Mouse (Mus musculus): ENCODE results near the gene Slc27a4. TPM values are rescaled to one million over a fixed set of nuclear protein-coding genes. Genes with fewer than 3 reads are reported as not detected.
"Not testable (repeated sequence)": the region's sequence is repeated elsewhere in the genome, so short reads cannot be mapped to it uniquely, and the experiment has no call there.

Slc27a4 gene
- polyA plus RNA-seq, 1 experiment, result 90.6 TPM

GRCm38 (mm10) chr2:29773323-29773722 is 29.1 kb upstream of the Slc27a4 start:
- Histone ChIP-seq H3K27ac (ENCODE audit: insufficient read depth, low read length) (no peak overlapping the region), H3K4me3 (replicated peaks; ENCODE audit: insufficient read depth, low read depth, low read length) (no peak overlapping the region), H3K27me3 (ENCODE audit: control insufficient read depth, insufficient read depth, low read length) (no peaks in the 10 kb centered on the region), H3K4me1 (ENCODE audit: control insufficient read depth, insufficient read depth, low read length) (no peaks in the 10 kb centered on the region)
- DNase-seq, result no peak
- TF ChIP-seq POLR2A (IDR thresholded peaks at IDR 0.05; ENCODE audit: borderline replicate concordance, insufficient read depth, low read length), result no peak
- 91% methylated on average over 4 of the region's 4 CpGs for WGBS

- not testable (repeated sequence) for DNase-seq; H3K27me3 ChIP-seq (ENCODE audit: control insufficient read depth, insufficient read depth, low read length); H3K4me1 ChIP-seq (ENCODE audit: control insufficient read depth, insufficient read depth, low read length); H3K27ac ChIP-seq (ENCODE audit: insufficient read depth, low read length); H3K4me3 ChIP-seq (replicated peaks; ENCODE audit: insufficient read depth, low read depth, low read length)
- WGBS, result 94% methylated on average over 2 of the region's 2 CpGs
Measured at GRCm38 (mm10) chr2:29781256-29781655, 21.2 kb upstream of the Slc27a4 start.

- TF ChIP-seq POLR2A (IDR thresholded peaks at IDR 0.05; ENCODE audit: borderline replicate concordance, insufficient read depth, low read length) (no peak), CTCF (IDR thresholded peaks at IDR 0.05; ENCODE audit: borderline replicate concordance, insufficient read depth, low read depth, low read length) (no peak)
- Histone ChIP-seq H3K4me3 (replicated peaks; ENCODE audit: insufficient read depth, low read depth, low read length) (no peak overlapping the region), H3K27me3 (ENCODE audit: control insufficient read depth, insufficient read depth, low read length) (no peaks in the 10 kb centered on the region), H3K4me1 (ENCODE audit: control insufficient read depth, insufficient read depth, low read length) (peaks cover 4% of the 10 kb centered on the region; the same call in 1 of the 2 replicates), H3K27ac (ENCODE audit: insufficient read depth, low read length) (no peak overlapping the region)
- WGBS, result 84% methylated on average over 4 of the region's 4 CpGs
- no peak for DNase-seq
Measured at GRCm38 (mm10) chr2:29784290-29784689, 18.1 kb upstream of the Slc27a4 start.

- WGBS, result 2% methylated on average over 31 of the region's 31 CpGs
- peak; percentile 90 to 93 for DNase-seq
Measured at GRCm38 (mm10) chr2:29787104-29787917, 15.1 kb upstream of the Slc27a4 start, which contains the start of gene Coq4. TSS of gene Coq4 (plus strand) at chr2:29787493.

GRCm38 (mm10) chr2:29787937-29788681 is 14.3 kb upstream of the Slc27a4 start, which contains the start of gene Trub2:
TSS of gene Trub2 (minus strand) at chr2:29788502.
- Histone ChIP-seq H3K4me3 (replicated peaks; ENCODE audit: insufficient read depth, low read depth, low read length) (peak within 1 kb of the TSS; percentile 97), H3K27me3 (ENCODE audit: control insufficient read depth, insufficient read depth, low read length) (no peaks in the 10 kb centered on the region), H3K4me1 (ENCODE audit: control insufficient read depth, insufficient read depth, low read length) (peaks cover 4% of the 10 kb centered on the region; the same call in 1 of the 2 replicates), H3K27ac (ENCODE audit: insufficient read depth, low read length) (peak within 1 kb of the TSS; percentile 26; the same call in 1 of the 2 replicates)
- TF ChIP-seq CTCF (IDR thresholded peaks at IDR 0.05; ENCODE audit: borderline replicate concordance, insufficient read depth, low read depth, low read length) (no peak), POLR2A (IDR thresholded peaks at IDR 0.05; ENCODE audit: borderline replicate concordance, insufficient read depth, low read length) (peak; percentile 60)
- DNase-seq, result peak; percentile 89
- WGBS, result under 1% methylated on average over 45 of the region's 45 CpGs

More at GRCm38 (mm10) chr2:29787104-29787917, 15.1 kb upstream of the Slc27a4 start, which contains the start of gene Coq4:
- Histone ChIP-seq H3K27ac (ENCODE audit: insufficient read depth, low read length) (peak within 1 kb of the TSS; percentile 26; the same call in 1 of the 2 replicates), H3K4me3 (replicated peaks; ENCODE audit: insufficient read depth, low read depth, low read length) (peak within 1 kb of the TSS; percentile 97), H3K4me1 (ENCODE audit: control insufficient read depth, insufficient read depth, low read length) (peaks cover 4% of the 10 kb centered on the region; the same call in 1 of the 2 replicates), H3K27me3 (ENCODE audit: control insufficient read depth, insufficient read depth, low read length) (no peaks in the 10 kb centered on the region)
- no peak for TF ChIP-seq CTCF (IDR thresholded peaks at IDR 0.05; ENCODE audit: borderline replicate concordance, insufficient read depth, low read depth, low read length)
- TF ChIP-seq POLR2A (IDR thresholded peaks at IDR 0.05; ENCODE audit: borderline replicate concordance, insufficient read depth, low read length), result peak; percentile 76; the same call in 1 of the 2 replicates

GRCm38 (mm10) chr2:29792772-29793487 is 9.5 kb upstream of the Slc27a4 start:
- WGBS, result 89% methylated on average over 2 of the region's 2 CpGs
- Histone ChIP-seq H3K4me3 (replicated peaks; ENCODE audit: insufficient read depth, low read depth, low read length) (no peak overlapping the region), H3K27me3 (ENCODE audit: control insufficient read depth, insufficient read depth, low read length) (no peaks in the 10 kb centered on the region), H3K27ac (ENCODE audit: insufficient read depth, low read length) (no peak overlapping the region), H3K4me1 (ENCODE audit: control insufficient read depth, insufficient read depth, low read length) (no peaks in the 10 kb centered on the region)
- TF ChIP-seq CTCF (IDR thresholded peaks at IDR 0.05; ENCODE audit: borderline replicate concordance, insufficient read depth, low read depth, low read length), result no peak
- no peak for TF ChIP-seq POLR2A (IDR thresholded peaks at IDR 0.05; ENCODE audit: borderline replicate concordance, insufficient read depth, low read length)
- no peak for DNase-seq

GRCm38 (mm10) chr2:29802827-29803201 is 380 bp downstream of the Slc27a4 start:
- H3K4me1 ChIP-seq (ENCODE audit: control insufficient read depth, insufficient read depth, low read length), result no peaks in the 10 kb centered on the region; the same call in 1 of the 2 replicates
- DNase-seq, result no peak
- H3K4me3 ChIP-seq (replicated peaks; ENCODE audit: insufficient read depth, low read depth, low read length), result peak overlapping the region; percentile 75
- no peak for TF ChIP-seq CTCF (IDR thresholded peaks at IDR 0.05; ENCODE audit: borderline replicate concordance, insufficient read depth, low read depth, low read length)
- no peak for TF ChIP-seq POLR2A (IDR thresholded peaks at IDR 0.05; ENCODE audit: borderline replicate concordance, insufficient read depth, low read length)
- peak overlapping the region; percentile 73 for H3K27ac ChIP-seq (ENCODE audit: insufficient read depth, low read length)
- no peaks in the 10 kb centered on the region for H3K27me3 ChIP-seq (ENCODE audit: control insufficient read depth, insufficient read depth, low read length)
- WGBS, result 1% methylated on average over 37 of the region's 39 CpGs

Data from cerebellum, adult 2 months (tissue).